Mouse (Mus musculus) B cell, adult 2 months (primary cell): Measurements from ENCODE around the gene Gm3448.
"Not testable (repeated sequence)": the region's sequence is repeated elsewhere in the genome, so short reads cannot be mapped to it uniquely, and the experiment has no call there.

ENCODE experiments used
- DNase-seq, 2 experiments: peaks; one replicate each; pipeline ENCODE4 v3.0.0; 2022

Gm3448 gene

DNA sequence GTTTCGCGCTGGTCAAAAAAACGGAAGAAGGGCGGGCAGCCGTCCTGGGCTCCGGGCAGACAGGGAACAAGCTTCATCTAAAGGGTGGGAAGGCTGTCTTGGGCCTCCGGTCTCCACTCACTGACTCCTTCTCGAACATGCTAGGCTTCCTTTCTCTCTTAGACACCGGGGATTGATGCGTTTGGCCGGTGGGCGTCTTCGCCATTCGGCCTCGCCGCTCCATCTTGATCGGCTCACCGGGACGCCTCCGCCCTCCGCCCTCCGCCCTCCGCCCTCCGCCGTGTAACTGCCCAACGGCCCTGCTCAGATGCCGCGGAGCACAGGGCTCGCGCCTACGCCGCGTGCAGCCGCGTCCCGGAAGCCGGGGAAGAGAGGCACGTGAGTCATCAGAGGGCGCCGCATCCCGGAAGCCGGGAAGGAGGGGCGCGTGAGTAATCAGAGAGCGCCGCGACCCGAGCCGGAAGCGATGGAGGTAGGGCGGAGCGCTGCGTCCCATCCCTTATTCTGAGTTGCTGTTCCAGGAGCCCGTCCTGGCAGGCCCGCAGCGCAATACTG, at the start of gene Gm3448, which contains the start of the genes Ermard and Tcte3:
TSS of gene Gm3448 (minus strand) at position 363 of the 555 bp plus-strand sequence.
TSS of gene Ermard (plus strand) at position 34 of the 555 bp plus-strand sequence.
TSS of gene Tcte3 (minus strand) at position 314 of the 555 bp plus-strand sequence.
- peak; percentile 39 to 53 for DNase-seq

DNA sequence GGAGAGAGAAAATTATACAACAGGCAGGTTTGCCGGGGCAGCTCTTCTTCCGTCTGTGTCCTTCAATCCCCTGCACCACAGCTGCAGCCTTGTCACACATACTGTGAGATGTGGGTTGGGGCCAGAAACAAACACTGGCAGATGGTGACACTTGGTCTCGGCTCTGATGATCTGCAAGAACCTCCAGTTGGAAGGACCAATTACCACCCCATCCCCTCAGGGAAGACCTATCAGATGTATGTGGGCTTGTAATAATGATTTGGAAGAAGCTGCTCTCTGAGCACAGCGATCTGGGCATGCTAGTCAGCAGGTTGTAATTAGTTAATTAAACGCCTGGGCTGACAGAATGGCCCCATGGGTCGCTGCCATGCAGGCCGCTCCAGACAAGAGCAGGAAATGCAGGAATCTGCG, 47.3 kb upstream of the Gm3448 start:
- no peak for DNase-seq

DNA sequence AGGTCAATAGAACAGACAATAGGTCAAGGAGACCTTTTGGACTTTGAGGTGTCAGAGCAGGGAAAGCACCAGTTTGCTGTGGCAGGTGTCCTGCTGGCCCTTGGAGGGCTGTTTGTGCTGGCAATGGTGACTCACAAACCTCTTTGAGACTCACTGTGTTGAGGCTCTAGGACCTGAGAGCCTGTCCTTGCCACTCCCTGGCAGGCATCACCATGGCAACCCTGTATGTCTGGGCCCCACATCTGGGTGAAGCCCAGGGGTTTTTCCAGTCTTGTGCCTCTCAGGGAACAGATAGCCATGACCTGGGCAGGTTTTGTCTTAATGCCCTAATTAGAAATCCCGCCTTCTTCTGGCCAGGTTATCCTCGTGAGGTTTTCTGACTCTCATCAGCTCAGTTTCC, 46.8 kb upstream of the Gm3448 start:
- no peak for DNase-seq

DNA sequence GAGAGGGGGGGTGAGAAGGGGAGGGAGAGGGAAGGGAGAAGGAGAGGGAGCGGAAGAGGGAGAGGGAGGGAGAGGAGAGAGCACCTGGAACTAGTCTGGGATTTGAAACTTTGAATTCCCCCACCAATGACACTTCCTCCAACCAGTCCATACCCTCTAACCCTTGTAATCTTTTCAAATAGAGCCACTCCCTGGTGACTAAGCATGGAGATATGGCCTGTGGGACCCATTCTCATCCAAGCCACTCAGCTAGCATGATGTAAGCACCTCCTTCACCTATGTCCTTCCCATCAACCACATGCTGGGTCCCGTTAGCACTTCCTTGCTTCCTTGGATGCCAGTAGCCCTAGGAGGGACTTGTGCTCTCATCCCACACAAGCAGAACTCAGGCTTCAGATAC, 43.7 kb upstream of the Gm3448 start:
- DNase-seq, result no peak

GRCm38 (mm10) chr17:15084226-15084848, 43.0 kb upstream of the Gm3448 start:
- no peak for DNase-seq

GRCm38 (mm10) chr17:15077536-15077935, 36.2 kb upstream of the Gm3448 start:
- no peak for DNase-seq

- no peak for DNase-seq
Measured at GRCm38 (mm10) chr17:15075033-15075432, 33.7 kb upstream of the Gm3448 start.

GRCm38 (mm10) chr17:15072211-15072610, 30.9 kb upstream of the Gm3448 start:
- no peak for DNase-seq

- DNase-seq, result no peak
Measured at GRCm38 (mm10) chr17:15069124-15069523, 27.8 kb upstream of the Gm3448 start.

DNA sequence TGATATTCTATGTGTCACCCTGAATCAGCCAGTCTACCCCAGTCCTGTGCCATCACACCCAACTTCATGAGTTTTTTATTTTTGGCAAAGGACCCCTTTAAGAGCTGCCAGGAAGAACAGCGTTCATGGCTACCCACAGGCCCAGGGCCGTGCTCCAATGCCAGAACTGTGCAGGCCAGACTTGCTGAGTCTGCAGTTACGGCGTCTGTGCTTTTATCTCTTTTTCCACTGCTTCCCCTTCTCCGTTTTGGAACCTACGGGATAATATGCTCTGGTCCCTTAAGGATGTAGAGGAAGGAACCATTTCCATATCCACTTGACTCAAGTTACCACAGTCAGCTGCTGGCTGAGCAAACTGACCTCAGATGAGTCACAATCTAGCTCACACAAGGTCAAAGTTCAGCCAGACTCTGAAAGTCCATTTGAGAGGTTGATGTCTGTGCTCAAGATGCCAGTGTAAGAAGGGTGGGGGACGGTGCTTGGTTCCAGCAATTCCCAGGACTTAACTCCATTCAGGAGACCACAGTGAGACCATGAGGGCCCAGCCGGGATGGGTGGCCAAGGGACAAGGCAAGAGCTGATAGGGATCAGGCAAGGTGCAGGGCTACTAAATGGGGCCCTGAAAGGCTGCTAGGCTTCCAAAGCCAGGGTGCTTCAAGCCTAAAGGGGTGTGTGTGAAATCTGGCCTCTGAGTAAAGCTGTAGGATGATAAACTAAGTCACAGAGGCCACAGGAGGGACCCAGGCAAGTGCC, 26.9 kb upstream of the Gm3448 start:
- DNase-seq, result no peak

GRCm38 (mm10) chr17:15066911-15067310, 25.6 kb upstream of the Gm3448 start:
- DNase-seq, result no peak

GRCm38 (mm10) chr17:15066066-15066465, 24.7 kb upstream of the Gm3448 start:
- DNase-seq, result no peak

DNA sequence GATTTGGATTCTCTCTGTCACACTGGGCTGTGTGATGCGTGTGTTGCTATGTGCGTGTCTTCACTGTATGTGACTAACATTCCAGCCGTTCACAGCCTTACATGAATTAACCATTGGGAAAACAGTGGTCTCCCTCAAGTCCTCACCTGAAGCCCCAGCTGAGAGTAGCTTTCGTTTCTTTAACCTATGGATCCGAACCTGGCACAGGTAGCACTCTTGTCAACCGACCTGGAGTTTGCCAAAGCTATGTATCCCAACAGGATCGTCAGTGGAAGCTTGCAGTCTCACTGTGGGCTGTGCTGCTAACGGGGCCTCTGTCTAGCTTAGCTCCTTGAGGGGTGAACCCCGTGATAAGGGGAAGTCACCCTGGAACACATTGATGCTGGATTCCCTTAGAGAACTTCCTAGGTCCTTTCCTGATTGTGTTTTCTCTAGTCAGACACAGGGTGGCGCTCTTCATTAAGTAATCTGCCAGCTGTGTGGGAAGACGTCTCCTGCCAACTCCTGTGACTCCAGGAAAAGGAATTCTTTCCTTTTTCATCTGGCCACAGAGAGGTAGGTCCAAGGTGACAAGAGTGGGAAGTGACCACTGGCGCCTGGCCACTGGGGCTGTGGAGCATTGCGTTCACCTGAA, 24.2 kb upstream of the Gm3448 start:
- DNase-seq, result peak; percentile 18 to 24

- no peak for DNase-seq
Measured at GRCm38 (mm10) chr17:15060356-15060755, 19.0 kb upstream of the Gm3448 start.

- no peak for DNase-seq
Measured at GRCm38 (mm10) chr17:15059646-15060045, 18.3 kb upstream of the Gm3448 start.

- DNase-seq, result no peak
Measured at GRCm38 (mm10) chr17:15058161-15058591, 16.8 kb upstream of the Gm3448 start.

DNA sequence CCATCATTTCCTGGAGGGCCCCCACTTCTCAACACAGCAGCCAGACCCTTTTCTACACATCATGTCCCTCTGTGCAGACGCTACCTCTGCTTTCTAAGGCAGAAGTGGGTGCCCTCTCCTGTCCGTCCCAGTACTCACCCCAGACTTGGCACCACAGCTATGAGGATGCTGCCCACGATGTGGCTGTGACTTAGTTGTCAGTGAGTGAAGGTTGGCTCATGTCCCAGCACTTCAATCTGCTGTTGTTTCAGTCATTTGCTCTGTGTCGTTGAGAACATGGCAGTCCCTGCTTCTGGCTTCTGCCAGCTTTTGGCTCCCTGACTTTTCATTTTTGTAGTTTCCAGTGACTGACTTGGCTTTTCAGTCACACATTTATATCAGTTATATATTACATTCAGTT, 14.6 kb upstream of the Gm3448 start:
- no peak for DNase-seq

GRCm38 (mm10) chr17:15053829-15054200, 12.5 kb upstream of the Gm3448 start:
- DNase-seq, result not testable (repeated sequence)

DNA sequence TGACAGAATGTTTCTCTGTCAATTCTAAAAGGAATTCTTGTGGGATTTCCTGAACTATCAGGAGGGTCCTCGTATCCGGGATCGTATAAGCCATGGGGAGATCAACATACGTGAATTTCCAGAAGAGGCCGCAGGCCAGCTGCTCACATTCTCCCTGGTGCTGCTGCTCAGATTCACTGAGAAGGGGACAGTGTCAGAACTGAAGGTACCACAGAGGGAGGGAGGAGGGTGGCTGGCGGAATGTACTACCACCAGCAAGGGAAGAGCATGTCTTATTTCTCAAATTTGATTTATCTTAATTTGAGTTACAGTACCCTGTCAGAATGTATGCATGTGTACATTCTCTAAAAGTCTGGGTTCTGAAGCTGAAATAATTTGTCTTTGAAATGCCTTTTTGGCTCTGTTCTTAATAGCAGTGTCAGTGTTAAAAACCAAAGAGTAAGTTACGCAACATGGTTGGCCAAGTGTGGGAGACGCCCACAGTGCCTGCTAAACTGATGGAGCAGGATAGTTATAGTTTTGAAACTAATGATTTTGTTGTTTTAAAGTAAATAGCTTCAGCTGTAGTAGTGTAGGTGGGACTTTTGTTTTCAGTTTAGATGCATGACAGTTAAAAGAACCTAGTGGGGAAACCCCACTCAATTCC, 12.0 kb upstream of the Gm3448 start:
- not testable (repeated sequence) for DNase-seq

DNA sequence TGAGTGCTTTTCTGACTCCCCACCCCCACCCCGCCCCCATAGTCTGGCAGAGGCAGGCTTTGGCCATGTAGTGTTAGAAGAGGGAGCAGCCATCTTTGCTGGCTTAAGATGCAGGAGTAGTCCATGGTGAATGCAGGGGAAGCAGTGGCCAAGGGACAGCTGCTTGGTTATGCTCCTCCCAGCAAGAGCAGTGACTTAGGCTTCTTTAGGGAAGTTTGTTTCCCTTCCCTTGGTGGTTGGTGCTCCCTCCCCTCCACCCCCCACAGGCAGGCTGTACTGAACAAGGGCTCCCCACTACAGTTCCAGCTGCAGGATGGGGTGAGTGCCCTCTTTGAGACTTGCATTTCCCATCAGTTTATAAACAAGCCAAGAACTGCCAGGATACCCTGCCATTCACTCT, 11.4 kb upstream of the Gm3448 start:
- DNase-seq, result not testable (repeated sequence)

DNA sequence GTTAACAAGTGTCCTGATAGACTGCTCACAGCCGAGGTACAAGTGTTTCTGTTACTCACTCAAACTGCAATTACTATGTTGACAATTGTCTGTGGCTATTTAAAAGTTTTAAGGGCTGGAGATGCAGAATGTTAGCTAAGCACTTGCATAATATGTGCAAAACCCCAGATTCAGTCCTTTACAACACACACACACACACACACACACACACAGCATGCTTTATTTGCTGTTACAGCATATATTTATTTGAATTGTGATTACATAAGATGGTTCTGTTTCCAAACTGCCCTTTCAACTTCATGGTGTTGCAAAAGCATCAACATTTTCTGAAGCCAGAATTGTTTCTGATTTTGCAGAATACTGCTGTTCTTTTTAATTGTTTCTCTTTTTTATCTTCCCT, 9.0 kb upstream of the Gm3448 start:
- DNase-seq, result not testable (repeated sequence)

GRCm38 (mm10) chr17:15040455-15040854, 882 bp downstream of the Gm3448 start:
- DNase-seq, result not testable (repeated sequence)

DNA sequence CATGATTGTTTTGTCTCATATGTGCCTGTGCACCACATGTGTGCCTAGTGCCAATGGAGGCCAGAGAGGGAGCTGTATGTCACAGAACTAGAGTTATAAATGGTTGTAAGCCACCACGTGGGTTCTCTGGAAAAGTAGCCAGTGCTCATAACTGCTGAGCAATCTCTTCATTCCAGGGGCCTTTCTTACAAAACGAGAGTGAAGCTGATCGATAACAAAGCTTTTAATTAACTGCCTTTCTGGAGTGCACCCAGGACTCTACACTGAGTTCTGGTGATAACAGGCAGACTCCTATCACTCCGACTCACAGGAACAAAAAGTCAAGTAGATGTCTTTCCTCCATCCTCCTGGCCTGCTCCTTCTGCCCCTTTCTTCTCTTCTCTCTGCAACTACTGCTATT, 9.9 kb downstream of the Gm3448 start:
- DNase-seq, result not testable (repeated sequence)
